Mouse (Mus musculus): ENCODE data around the gene Rdh16. TPM values are rescaled to one million over a fixed set of nuclear protein-coding genes. Genes with fewer than 3 reads are reported as not detected.
"Not testable (repeated sequence)": the region's sequence is repeated elsewhere in the genome, so short reads cannot be mapped to it uniquely, and the experiment has no call there.

Gene Rdh16
- polyA plus RNA-seq, 1 experiment from 2014 or later, result 13.1 TPM

DNA sequence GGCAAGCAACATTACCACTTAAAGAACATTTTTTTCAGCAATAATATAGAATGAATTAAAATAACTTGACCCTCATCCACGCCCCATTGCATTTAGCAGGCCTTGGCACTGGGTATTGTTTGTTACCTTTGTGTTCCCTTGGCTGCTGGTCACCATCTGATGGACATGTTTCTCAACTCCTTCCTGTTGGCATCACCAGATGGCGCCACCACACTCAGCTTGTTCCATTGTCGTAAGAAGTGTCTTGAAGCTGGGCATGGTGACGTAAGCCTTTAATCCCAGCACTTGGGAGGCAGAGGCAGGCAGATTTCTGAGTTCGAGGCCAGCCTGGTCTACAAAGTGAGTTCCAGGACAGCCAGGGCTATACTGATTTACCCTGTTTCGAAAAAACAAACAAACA, 24.4 kb downstream of the Rdh16 start:
- Histone ChIP-seq H3K27me3 (ENCODE audit: insufficient read depth, low read length) (no peaks in the 10 kb centered on the region), H3K36me3 (ENCODE audit: insufficient read depth, low read length) (no peaks in the 10 kb centered on the region), H3K9me3 (replicated peaks; ENCODE audit: low read length) (no peaks in the 10 kb centered on the region; the same call in 1 of the 2 replicates), H3K4me3 (replicated peaks; ENCODE audit: low read depth, low read length) (no peak overlapping the region), H3K4me1 (replicated peaks; ENCODE audit: insufficient read depth, low read length) (no peaks in the 10 kb centered on the region), H3K27ac (no peak overlapping the region), H3K9ac (ENCODE audit: low read depth, low read length) (no peak overlapping the region), H3K4me2 (ENCODE audit: low read length) (no peak overlapping the region)
- WGBS, result 80% methylated on average over 6 of the region's 6 CpGs
- ATAC-seq (replicated peaks; ENCODE audit: low FRiP score, low read depth) (no peak), DNase-seq (ENCODE audit: low spot score) (peak; percentile 29)
- TF ChIP-seq CTCF (IDR thresholded peaks at IDR 0.05; ENCODE audit: low read depth), result peak; percentile 66

- Histone ChIP-seq H3K9ac (ENCODE audit: low read depth, low read length) (no peak overlapping the region), H3K27ac (no peak overlapping the region), H3K27me3 (ENCODE audit: insufficient read depth, low read length) (no peaks in the 10 kb centered on the region), H3K4me3 (replicated peaks; ENCODE audit: low read depth, low read length) (no peak overlapping the region), H3K36me3 (ENCODE audit: insufficient read depth, low read length) (no peaks in the 10 kb centered on the region), H3K4me1 (replicated peaks; ENCODE audit: insufficient read depth, low read length) (no peaks in the 10 kb centered on the region), H3K9me3 (replicated peaks; ENCODE audit: low read length) (no peaks in the 10 kb centered on the region), H3K4me2 (ENCODE audit: low read length) (no peak overlapping the region)
- DNase-seq (ENCODE audit: low spot score) (no peak), ATAC-seq (replicated peaks; ENCODE audit: low FRiP score, low read depth) (no peak)
- no peak for TF ChIP-seq CTCF (IDR thresholded peaks at IDR 0.05; ENCODE audit: low read depth)
- WGBS, result 69% methylated on average over 3 of the region's 3 CpGs
Observed at GRCm38 (mm10) chr10:127829121-127829520, 28.2 kb downstream of the Rdh16 start.

GRCm38 (mm10) chr10:127834186-127834585, 33.2 kb downstream of the Rdh16 start:
- H3K36me3 ChIP-seq (ENCODE audit: insufficient read depth, low read length); DNase-seq (ENCODE audit: low spot score); H3K9ac ChIP-seq (ENCODE audit: low read depth, low read length); ATAC-seq (replicated peaks; ENCODE audit: low FRiP score, low read depth); H3K4me1 ChIP-seq (replicated peaks; ENCODE audit: insufficient read depth, low read length); H3K9me3 ChIP-seq (replicated peaks; ENCODE audit: low read length); H3K27me3 ChIP-seq (ENCODE audit: insufficient read depth, low read length); H3K4me2 ChIP-seq (ENCODE audit: low read length); H3K4me3 ChIP-seq (replicated peaks; ENCODE audit: low read depth, low read length): not testable (repeated sequence)
- H3K27ac ChIP-seq, result peak overlapping the region; percentile 73; the same call in 1 of the 2 replicates
- 95% methylated on average over 1 of the region's 1 CpGs for WGBS

- Histone ChIP-seq H3K4me1 (replicated peaks; ENCODE audit: insufficient read depth, low read length) (0 out of 2 replicates have a peak, but pooled peaks cover 6% of the 10 kb centered on the region), H3K27me3 (ENCODE audit: insufficient read depth, low read length) (no peaks in the 10 kb centered on the region), H3K4me3 (replicated peaks; ENCODE audit: low read depth, low read length) (no peak overlapping the region), H3K4me2 (ENCODE audit: low read length) (no peak overlapping the region), H3K27ac (peak overlapping the region; percentile 73; the same call in 1 of the 2 replicates), H3K36me3 (ENCODE audit: insufficient read depth, low read length) (no peaks in the 10 kb centered on the region), H3K9ac (ENCODE audit: low read depth, low read length) (no peak overlapping the region), H3K9me3 (replicated peaks; ENCODE audit: low read length) (no peaks in the 10 kb centered on the region; the same call in 1 of the 2 replicates)
- no peak for TF ChIP-seq CTCF (IDR thresholded peaks at IDR 0.05; ENCODE audit: low read depth)
- ATAC-seq (replicated peaks; ENCODE audit: low FRiP score, low read depth) (no peak), DNase-seq (ENCODE audit: low spot score) (peak; percentile 52)
- WGBS, result 50% methylated on average over 5 of the region's 5 CpGs
Observed at GRCm38 (mm10) chr10:127835292-127835691, 34.3 kb downstream of the Rdh16 start.

DNA sequence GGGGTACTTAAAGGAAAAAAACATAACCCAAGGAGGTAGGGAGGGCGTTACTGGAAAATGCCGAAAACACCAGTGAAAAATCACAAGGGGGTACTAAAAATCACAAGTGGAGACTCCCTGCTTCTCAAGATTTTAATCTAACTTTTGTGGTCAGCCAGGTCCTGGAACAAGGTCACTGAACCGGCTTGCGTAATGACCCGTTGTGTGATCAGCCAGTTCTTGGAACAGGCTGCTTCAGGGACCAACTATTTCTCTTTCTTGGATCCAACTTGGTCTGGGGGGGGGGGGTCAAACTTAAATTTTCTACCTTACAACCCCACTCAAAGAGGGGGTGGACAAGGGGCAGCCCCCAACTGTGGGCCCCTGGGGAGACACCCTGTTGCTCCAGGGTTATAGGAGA, 36.8 kb downstream of the Rdh16 start:
- not testable (repeated sequence) for H3K9ac ChIP-seq (ENCODE audit: low read depth, low read length); H3K4me3 ChIP-seq (replicated peaks; ENCODE audit: low read depth, low read length)
- WGBS, result 83% methylated on average over 5 of the region's 5 CpGs

DNA sequence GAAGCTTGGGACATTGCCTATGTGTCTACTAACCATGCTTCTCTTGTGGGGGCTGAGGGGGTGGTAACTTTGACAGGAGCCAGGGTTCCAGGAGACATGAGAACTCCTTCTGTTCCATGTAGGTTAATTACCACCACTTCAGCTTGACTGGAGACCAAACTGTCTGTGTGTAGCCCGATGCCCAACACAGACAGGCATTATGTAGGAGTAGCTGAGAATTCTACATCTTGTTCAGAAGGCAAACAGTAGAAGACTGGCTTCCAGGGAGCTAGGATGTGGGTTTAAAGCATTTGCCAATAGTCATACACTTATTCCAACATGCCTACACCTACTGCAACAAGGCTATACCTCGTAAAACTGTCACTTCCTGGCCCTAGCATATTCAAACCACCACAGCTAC, 37.6 kb downstream of the Rdh16 start:
- H3K9me3 ChIP-seq (replicated peaks; ENCODE audit: low read length), result no peaks in the 10 kb centered on the region; the same call in 1 of the 2 replicates
- H3K36me3 ChIP-seq (ENCODE audit: insufficient read depth, low read length), result no peaks in the 10 kb centered on the region
- no peak for DNase-seq (ENCODE audit: low spot score)
- H3K4me1 ChIP-seq (replicated peaks; ENCODE audit: insufficient read depth, low read length), result 0 out of 2 replicates have a peak, but pooled peaks cover 6% of the 10 kb centered on the region
- no peak overlapping the region for H3K4me3 ChIP-seq (replicated peaks; ENCODE audit: low read depth, low read length)
- TF ChIP-seq CTCF (IDR thresholded peaks at IDR 0.05; ENCODE audit: low read depth), result no peak
- no peak overlapping the region for H3K9ac ChIP-seq (ENCODE audit: low read depth, low read length)
- H3K27ac ChIP-seq, result no peak overlapping the region
- ATAC-seq (replicated peaks; ENCODE audit: low FRiP score, low read depth), result no peak
- no peak overlapping the region for H3K4me2 ChIP-seq (ENCODE audit: low read length)
- WGBS, result 88% methylated on average over 2 of the region's 2 CpGs
- H3K27me3 ChIP-seq (ENCODE audit: insufficient read depth, low read length), result no peaks in the 10 kb centered on the region

More for the DNA sequence above, 36.8 kb downstream of the Rdh16 start:
- ATAC-seq (replicated peaks; ENCODE audit: low FRiP score, low read depth); H3K36me3 ChIP-seq (ENCODE audit: insufficient read depth, low read length); DNase-seq (ENCODE audit: low spot score); H3K27me3 ChIP-seq (ENCODE audit: insufficient read depth, low read length); H3K27ac ChIP-seq; H3K9me3 ChIP-seq (replicated peaks; ENCODE audit: low read length); H3K4me2 ChIP-seq (ENCODE audit: low read length); H3K4me1 ChIP-seq (replicated peaks; ENCODE audit: insufficient read depth, low read length): not testable (repeated sequence)

DNA sequence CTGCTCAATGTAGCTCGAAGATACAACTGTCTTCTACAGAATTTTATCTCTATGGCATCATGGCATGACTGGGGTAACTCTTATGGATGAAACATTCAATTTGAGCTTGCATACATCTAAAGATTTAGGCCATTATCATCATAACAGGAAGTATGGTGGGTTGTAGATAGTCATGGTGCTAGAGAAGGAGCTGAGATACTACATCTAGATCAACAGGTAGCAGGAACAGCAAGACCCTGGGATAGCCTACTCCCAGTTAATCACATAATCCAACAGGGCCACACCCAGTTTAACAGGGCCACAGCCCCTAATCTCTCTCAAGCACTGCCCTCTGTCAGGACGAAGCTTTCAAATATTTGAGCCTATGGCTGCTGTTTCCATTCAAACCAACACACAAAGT, 39.8 kb downstream of the Rdh16 start:
- Histone ChIP-seq H3K9ac (ENCODE audit: low read depth, low read length) (no peak overlapping the region), H3K4me3 (replicated peaks; ENCODE audit: low read depth, low read length) (no peak overlapping the region), H3K27me3 (ENCODE audit: insufficient read depth, low read length) (no peaks in the 10 kb centered on the region), H3K27ac (no peak overlapping the region), H3K4me1 (replicated peaks; ENCODE audit: insufficient read depth, low read length) (no peaks in the 10 kb centered on the region), H3K4me2 (ENCODE audit: low read length) (no peak overlapping the region), H3K9me3 (replicated peaks; ENCODE audit: low read length) (no peaks in the 10 kb centered on the region; the same call in 1 of the 2 replicates), H3K36me3 (ENCODE audit: insufficient read depth, low read length) (no peaks in the 10 kb centered on the region)
- TF ChIP-seq CTCF (IDR thresholded peaks at IDR 0.05; ENCODE audit: low read depth), result no peak
- no peak for DNase-seq (ENCODE audit: low spot score)
- no peak for ATAC-seq (replicated peaks; ENCODE audit: low FRiP score, low read depth)
- WGBS, result 74% methylated on average over 2 of the region's 2 CpGs

DNA sequence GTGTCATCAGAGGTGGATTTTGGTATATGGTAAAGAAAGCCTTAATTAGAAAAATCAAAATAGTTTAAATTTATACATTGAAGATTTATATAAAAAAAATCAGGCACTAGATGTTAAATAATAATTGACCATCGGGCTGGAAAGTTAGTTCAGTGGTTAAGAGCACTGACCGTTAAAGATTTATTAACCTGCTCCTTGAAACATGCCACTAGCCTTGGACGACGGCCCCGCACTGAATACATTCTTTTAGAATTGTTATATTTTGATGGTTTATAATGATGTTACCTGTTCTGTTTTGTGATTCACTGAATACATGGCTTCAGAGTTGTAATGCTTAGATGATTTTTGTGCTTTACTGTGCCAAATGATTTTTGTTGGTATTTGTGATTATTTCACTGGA, 45.0 kb downstream of the Rdh16 start:
- H3K27ac ChIP-seq, result peak overlapping the region; percentile 61; the same call in 1 of the 2 replicates
- not testable (repeated sequence) for H3K9me3 ChIP-seq (replicated peaks; ENCODE audit: low read length); H3K27me3 ChIP-seq (ENCODE audit: insufficient read depth, low read length); ATAC-seq (replicated peaks; ENCODE audit: low FRiP score, low read depth); H3K4me2 ChIP-seq (ENCODE audit: low read length); DNase-seq (ENCODE audit: low spot score); H3K9ac ChIP-seq (ENCODE audit: low read depth, low read length); H3K4me3 ChIP-seq (replicated peaks; ENCODE audit: low read depth, low read length); H3K4me1 ChIP-seq (replicated peaks; ENCODE audit: insufficient read depth, low read length); H3K36me3 ChIP-seq (ENCODE audit: insufficient read depth, low read length)
- 47% methylated on average over 5 of the region's 5 CpGs for WGBS

Data from kidney, postnatal 0 days (tissue).